Mouse (Mus musculus): ENCODE results near the gene Kcnma1.

Gene Kcnma1

GRCm38 (mm10) chr14:23465135-23465534 is 549.2 kb downstream of the Kcnma1 start:
- no peak for DNase-seq (ENCODE audit: low read depth, low spot score)

DNA sequence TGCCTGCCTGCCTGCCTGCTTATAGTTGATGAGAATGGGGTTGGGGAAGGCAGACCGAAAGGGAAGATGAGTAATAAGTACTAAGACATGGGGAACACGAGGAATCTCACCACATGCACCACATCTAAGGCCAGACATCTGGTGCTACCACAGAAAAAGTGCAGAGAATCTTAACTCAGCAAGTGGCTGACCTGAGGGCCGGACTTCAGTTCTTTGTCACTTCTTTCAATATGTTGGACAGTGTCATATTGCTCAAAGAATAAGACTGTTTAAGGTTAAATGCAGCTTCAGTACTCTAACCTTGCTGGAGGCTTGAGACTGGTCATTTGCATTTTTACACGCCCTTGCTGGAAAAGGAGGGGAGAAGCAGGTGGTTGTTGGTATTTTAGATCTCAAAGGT is 555.7 kb downstream of the Kcnma1 start:
- no peak for DNase-seq (ENCODE audit: low read depth, low spot score)

DNA sequence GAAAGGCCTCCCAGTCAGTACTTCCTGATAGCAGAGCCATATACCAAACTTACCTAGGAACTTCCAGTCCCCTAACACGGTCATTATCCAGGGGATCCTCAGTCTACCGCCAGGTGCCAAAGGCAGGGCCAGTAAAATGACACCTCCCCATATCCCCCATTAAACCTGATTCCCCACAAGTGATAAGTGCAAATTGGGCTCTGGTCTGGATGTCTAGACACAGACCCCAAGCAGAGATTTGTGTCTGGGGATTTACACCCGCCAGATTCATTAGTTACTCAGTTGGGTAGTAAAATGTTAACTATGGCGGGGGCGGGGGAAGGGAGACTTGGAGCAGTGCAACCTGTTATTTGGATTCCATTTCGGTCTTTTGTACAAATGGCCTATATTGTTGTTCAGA is 562.6 kb downstream of the Kcnma1 start:
- DNase-seq (ENCODE audit: low read depth, low spot score) = no peak

GRCm38 (mm10) chr14:23437467-23437866 is 576.8 kb downstream of the Kcnma1 start:
- DNase-seq (ENCODE audit: low read depth, low spot score) = no peak

DNA sequence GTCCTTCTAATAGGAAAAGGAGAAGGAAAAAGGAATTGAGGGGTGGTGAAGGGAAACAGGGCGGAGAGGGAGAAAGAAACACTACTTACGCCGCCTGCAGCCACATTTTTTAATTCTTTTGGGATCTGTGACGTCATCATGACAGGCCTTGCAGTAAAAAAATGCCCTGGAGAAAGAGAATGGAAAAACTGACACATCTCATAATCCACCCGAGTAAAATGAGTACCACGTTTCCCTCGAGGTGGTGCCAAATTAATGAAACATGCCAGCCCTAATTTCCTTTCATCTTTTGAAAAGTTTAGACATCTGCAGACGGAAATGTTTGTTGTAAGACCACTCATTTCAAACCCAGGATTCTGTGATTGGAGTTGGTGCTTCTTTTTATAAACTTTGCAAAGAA is 578.4 kb downstream of the Kcnma1 start:
- DNase-seq (ENCODE audit: low read depth, low spot score) = no peak

- DNase-seq (ENCODE audit: low read depth, low spot score) = no peak
Measured at GRCm38 (mm10) chr14:23430006-23430405, 584.3 kb downstream of the Kcnma1 start.

DNA sequence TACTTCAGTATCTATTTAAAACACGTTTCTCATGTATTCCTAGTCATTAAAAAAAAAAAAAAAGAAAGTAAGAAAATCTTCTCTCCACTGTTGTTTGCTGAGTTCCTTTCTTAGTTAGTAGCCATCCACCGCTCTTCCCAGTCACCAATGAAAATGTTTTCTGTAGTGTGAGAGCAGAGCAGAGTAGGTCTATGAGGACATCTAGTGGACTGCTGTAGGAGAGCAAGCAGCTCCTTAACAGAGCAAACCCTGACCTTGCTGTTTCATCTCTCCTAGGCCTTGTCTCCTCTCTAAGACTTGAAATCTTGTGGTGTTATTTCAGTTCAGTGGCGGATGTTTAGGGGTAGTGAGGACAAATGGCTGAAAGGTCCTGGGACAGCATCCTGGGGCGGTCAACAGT is 585.2 kb downstream of the Kcnma1 start:
- DNase-seq (ENCODE audit: low read depth, low spot score) = no peak

DNA sequence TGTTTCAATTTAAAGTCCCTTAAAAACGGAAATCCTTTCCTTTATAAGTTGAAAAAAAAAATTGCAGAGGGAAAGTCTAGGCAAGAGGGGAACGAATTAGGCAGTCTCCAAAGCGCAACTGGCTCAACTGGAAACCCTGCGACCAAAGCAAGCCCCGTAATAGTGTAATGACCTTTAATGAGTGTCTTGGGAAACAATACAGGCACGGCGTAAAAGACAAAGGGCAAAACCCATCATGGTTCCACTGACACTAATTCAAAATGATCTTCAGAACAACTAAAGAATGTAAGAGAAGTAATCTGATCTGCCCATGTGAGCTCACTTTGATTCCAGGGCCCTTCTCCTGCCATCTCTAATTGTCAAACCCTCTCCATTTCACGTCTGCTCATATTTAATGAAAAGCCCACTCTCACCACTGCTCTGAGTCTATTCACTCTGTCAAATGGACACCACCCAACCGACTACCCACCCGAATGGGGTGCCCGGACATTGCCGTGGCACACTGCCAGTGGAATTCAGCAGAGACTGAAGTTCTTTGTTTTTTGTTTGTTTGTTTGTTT is 591.7 kb downstream of the Kcnma1 start:
- no peak for DNase-seq (ENCODE audit: low read depth, low spot score)

- no peak for DNase-seq (ENCODE audit: low read depth, low spot score)
Measured at GRCm38 (mm10) chr14:23418955-23419354, 595.3 kb downstream of the Kcnma1 start.

GRCm38 (mm10) chr14:23407051-23407450 is 607.2 kb downstream of the Kcnma1 start:
- DNase-seq (ENCODE audit: low read depth, low spot score) = no peak

DNA sequence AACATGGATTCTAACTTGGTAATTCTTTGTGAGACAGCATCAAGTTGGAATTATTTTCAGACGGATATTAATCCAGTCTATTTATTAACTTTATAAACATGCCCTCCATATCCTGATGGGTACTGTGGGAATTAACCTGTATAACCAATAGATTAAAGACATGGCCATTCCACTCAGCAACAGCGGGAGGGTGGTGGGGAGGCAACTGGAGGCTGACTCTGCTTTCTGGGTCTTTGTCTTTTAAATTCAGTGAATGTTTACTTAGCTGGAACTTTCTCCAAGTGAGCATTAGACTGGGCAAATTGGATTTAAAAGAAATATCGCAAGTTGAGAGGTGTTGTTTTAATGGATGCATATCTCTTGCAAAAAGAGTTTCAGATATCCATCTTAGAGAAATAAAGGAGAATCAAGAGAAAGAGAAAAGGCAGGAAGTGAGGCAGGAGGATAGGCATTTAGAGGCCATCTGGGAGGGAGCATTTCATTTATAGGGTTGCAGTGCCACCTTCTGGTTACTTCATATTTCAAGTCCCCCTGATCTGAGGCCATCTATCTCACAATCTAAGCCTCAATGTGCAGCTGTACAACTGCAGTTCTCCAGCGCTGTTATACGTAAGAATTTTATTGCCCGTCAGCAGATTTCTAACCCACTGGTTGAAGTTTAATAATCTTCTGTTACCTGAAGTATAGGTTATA is 613.4 kb downstream of the Kcnma1 start:
- DNase-seq (ENCODE audit: low read depth, low spot score) = peak; percentile 3

DNA sequence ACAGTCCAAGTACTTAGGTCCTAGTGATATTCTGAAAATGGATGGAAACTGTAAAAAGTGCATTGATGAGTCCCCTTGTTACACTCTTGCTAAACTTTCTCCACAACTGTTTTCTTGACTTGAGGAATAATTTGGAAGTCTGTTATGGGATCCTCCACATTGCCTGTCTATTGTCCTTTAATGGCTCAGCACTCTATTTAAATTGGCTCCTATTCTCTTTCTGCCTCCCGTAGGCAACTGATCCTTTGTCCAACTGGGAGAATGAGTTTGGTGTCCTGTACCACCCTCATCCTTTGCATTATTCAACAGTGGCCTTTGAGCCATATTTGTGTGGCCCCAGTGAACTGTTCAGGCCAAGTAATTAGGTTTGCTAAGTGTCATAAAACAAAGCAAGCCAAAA is 616.6 kb downstream of the Kcnma1 start:
- no peak for DNase-seq (ENCODE audit: low read depth, low spot score)

- no peak for DNase-seq (ENCODE audit: low read depth, low spot score)
Measured at GRCm38 (mm10) chr14:23391566-23391965, 622.7 kb downstream of the Kcnma1 start.

DNA sequence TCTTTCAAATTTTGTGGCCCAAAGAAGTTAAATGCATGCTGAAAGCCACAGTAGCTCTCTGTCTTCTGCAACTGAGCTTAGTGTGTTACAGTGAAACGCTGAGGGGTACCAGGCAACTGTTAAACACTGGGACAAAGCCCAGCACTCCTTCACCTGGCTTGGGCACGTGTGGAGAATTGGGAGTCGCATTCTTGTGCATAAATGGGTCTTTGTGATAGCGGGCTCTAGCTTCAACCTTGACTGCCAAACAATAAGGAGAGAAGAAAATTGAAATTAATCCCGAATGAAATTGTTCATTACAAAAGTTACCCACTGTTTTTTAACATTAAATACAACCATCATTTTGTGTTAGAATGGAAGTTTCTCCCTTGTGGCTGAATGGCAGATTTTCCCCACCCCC is 623.5 kb downstream of the Kcnma1 start:
- no peak for DNase-seq (ENCODE audit: low read depth, low spot score)

GRCm38 (mm10) chr14:23390161-23390560 is 624.1 kb downstream of the Kcnma1 start:
- DNase-seq (ENCODE audit: low read depth, low spot score) = no peak

DNA sequence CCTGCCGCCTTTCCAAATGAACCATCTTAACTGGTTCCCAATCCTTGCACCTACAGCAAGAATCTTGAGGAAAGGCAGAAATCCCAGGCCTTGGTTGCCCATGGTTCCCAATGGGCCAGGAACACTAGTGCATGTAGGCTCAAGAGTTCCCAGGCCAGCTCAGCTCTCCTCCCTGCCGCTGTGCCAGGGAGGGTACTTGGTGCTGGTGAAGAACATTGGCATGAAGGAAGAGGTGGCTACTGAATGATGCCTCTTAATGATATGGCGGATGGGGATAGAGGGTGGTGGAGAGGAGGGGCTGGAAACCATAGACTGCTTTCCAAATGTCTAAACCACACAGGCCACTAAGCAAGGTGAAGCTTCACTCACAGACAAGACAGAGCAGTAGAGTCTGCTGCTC is 627.5 kb downstream of the Kcnma1 start:
- DNase-seq (ENCODE audit: low read depth, low spot score) = no peak

DNA sequence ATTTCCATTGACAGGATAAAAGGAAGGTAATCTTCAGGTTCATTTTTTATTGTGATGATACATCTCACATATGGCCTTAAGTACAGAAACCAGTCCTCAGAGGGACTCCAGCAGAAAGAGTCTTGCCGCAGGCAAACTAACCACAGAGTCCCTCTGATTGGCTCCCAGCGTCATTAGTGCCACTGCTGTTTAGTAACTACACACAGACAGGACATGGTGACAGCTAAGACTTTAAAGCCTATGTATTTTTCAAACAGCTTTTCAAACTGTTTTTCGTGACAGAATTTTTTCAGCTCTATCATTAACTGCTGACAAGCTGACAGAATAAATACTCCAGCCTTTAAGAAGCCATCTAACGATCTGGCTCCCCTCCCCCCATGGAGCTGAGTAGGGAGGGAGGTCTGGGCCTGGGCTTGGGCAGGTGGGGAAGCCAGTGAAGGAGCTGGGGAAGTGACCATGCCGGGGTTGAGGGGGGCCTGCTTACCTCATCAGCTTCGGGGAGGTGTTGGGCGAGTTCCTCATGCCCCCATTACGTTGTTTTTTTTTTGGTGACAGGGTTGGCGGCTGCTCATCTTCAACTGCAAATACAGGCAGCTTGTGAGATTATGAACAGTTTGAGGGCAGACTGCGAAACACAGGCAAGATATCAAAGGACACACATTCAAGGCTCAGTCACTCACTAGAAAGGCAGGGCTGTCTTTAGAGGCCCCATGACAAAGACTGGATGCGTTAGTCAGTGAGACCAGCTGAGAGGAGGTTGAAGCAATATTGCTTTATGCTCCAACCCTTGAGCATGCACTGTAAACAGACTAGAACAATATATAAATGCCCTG is 628.3 kb downstream of the Kcnma1 start:
- no peak for DNase-seq (ENCODE audit: low read depth, low spot score)

GRCm38 (mm10) chr14:23378351-23379087 is 635.8 kb downstream of the Kcnma1 start:
- DNase-seq (ENCODE audit: low read depth, low spot score) = no peak

GRCm38 (mm10) chr14:23372021-23372420 is 642.3 kb downstream of the Kcnma1 start:
- no peak for DNase-seq (ENCODE audit: low read depth, low spot score)

- DNase-seq (ENCODE audit: low read depth, low spot score) = no peak
Measured at GRCm38 (mm10) chr14:23360491-23360995, 653.7 kb downstream of the Kcnma1 start.

GRCm38 (mm10) chr14:23358776-23359175 is 655.5 kb downstream of the Kcnma1 start:
- no peak for DNase-seq (ENCODE audit: low read depth, low spot score)

Measured in A20 (cell line).